Mouse (Mus musculus) G1E-ER4 (cell line): ENCODE data around the gene Olfr1450. TPM values are rescaled to one million over a fixed set of nuclear protein-coding genes. Genes with fewer than 3 reads are reported as not detected.

ENCODE experiments used
- GATA1 ChIP-seq: IDR thresholded peaks from one replicate; pipeline ENCODE4 v1.8.0; 2012; ENCODE audit warnings: low read length, inconsistent platforms
- polyA plus RNA-seq: library from polyadenylated mRNA; stranded (reverse); fragments of >175 nt; gene quantifications from 2 replicates; pipeline ENCODE4 v1.2.3, GENCODE M21; 2012

Olfr1450 gene
- not detected in 2 replicates for polyA plus RNA-seq

- no peak for TF ChIP-seq GATA1
These were observed at the start of gene Olfr1450 for GRCm38 (mm10) chr19:12949958-12950357. Gene Olfr1450 (plus strand): TSS chr19:12950258.

- TF ChIP-seq GATA1, result no peak
These were observed 46.4 kb upstream of the Olfr1450 start, which contains the start of gene Olfr1447 for GRCm38 (mm10) chr19:12903643-12904042. Gene Olfr1447 (minus strand): TSS chr19:12903743.

- TF ChIP-seq GATA1, result no peak
These were observed 25.7 kb upstream of the Olfr1450 start, which contains the start of gene Olfr1448 for GRCm38 (mm10) chr19:12924319-12924718. Gene Olfr1448 (minus strand): TSS chr19:12924419.

- no peak for TF ChIP-seq GATA1
These were observed 19.5 kb upstream of the Olfr1450 start, which contains the start of gene Olfr1449 for GRCm38 (mm10) chr19:12930540-12930939. Gene Olfr1449 (plus strand): TSS chr19:12930840.

- no peak for TF ChIP-seq GATA1
These were observed 44.7 kb downstream of the Olfr1450 start, which contains the start of gene Olfr1451 for GRCm38 (mm10) chr19:12994714-12995113. Gene Olfr1451 (plus strand): TSS chr19:12995014.

Other genes with a start within 250 kb of the Olfr1450 start
- gene Cntf, start 184.6 kb upstream of the Olfr1450 start, polyA plus RNA-seq, result 0.08 TPM in 1 of 2 replicates, not detected in the other
- gene Zfp91, start 154.1 kb upstream of the Olfr1450 start, polyA plus RNA-seq, result 30.8 and 35.6 TPM in 2 replicates
- 0.04 TPM in 1 of 2 replicates, not detected in the other for gene Lpxn, start 154.1 kb upstream of the Olfr1450 start, polyA plus RNA-seq
- gene Gm5244, start 103.6 kb upstream of the Olfr1450 start, polyA plus RNA-seq, result not detected in 2 replicates
- not detected in 2 replicates for gene Olfr1444, start 93.0 kb upstream of the Olfr1450 start, polyA plus RNA-seq
- not detected in 2 replicates for gene Olfr1445, start 66.4 kb upstream of the Olfr1450 start, polyA plus RNA-seq
- not detected in 2 replicates for gene Olfr1446, start 56.7 kb upstream of the Olfr1450 start, polyA plus RNA-seq
- gene Olfr1447, start 46.5 kb upstream of the Olfr1450 start, polyA plus RNA-seq, result not detected in 2 replicates
- gene Olfr1448, start 25.8 kb upstream of the Olfr1450 start, polyA plus RNA-seq, result not detected in 2 replicates
- not detected in 2 replicates for gene Olfr1449, start 19.4 kb upstream of the Olfr1450 start, polyA plus RNA-seq
- not detected in 2 replicates for gene Olfr1451, start 44.8 kb downstream of the Olfr1450 start, polyA plus RNA-seq
- gene Olfr1453, start 78.1 kb downstream of the Olfr1450 start, polyA plus RNA-seq, result not detected in 2 replicates
- gene Olfr1454, start 110.4 kb downstream of the Olfr1450 start, polyA plus RNA-seq, result not detected in 2 replicates
- gene Olfr1457, start 147.6 kb downstream of the Olfr1450 start, polyA plus RNA-seq, result not detected in 2 replicates
- not detected in 2 replicates for gene Olfr1458, start 156.5 kb downstream of the Olfr1450 start, polyA plus RNA-seq
- gene Olfr1459, start 199.3 kb downstream of the Olfr1450 start, polyA plus RNA-seq, result not detected in 2 replicates
- gene Olfr1461, start 212.7 kb downstream of the Olfr1450 start, polyA plus RNA-seq, result not detected in 2 replicates
- not detected in 2 replicates for gene Olfr1462, start 235.5 kb downstream of the Olfr1450 start, polyA plus RNA-seq